ENCODE assay signal across 8 mouse cellular contexts in genomic region chr13:54504611-54505260, GRCm38 (mm10). TPM values are rescaled to one million over a fixed set of nuclear protein-coding genes. Genes with fewer than 3 reads are reported as not detected.
DNase-seq lines count a peak whose midpoint lies in the region; ATAC-seq and TF ChIP-seq lines count a peak whose summit lies in the region.

No protein-coding gene starts in this region.

- DNase-seq in lung, postnatal 4 days = no peak
- DNase-seq in embryo, embryonic 10.5 days (ENCODE audit: low spot score) = peak; percentile 45
- no peak for DNase-seq in ovary, adult 18-20 months (ENCODE audit: low spot score)
- DNase-seq in urinary bladder, postnatal 10 days (ENCODE audit: low spot score) = no peak
- no peak for DNase-seq in urinary bladder, postnatal 36 days (ENCODE audit: low spot score in 2 of 2)

- no peak overlapping the region for H3K27ac ChIP-seq in lung, embryonic 15.5 days
- H3K27ac ChIP-seq in intestine, embryonic 16.5 days (ENCODE audit: low read length) = peak overlapping the region; percentile 72; the same call in 1 of the 2 replicates

- peak overlapping the region; percentile 42 for H3ac ChIP-seq in myocyte (ENCODE audit: control insufficient read depth, insufficient read length)

- no peak for TF ChIP-seq POLR2A in myocyte (IDR thresholded peaks at IDR 0.05; ENCODE audit: insufficient read length, low read depth)

- ATAC-seq in lung, embryonic 15.5 days (ENCODE audit: borderline replicate concordance, extremely low read depth, low FRiP score, low TSS enrichment) = no peak
- ATAC-seq in intestine, embryonic 16.5 days = no peak

- 27% methylated on average over 7 of the region's 7 CpGs for WGBS in lung, embryonic 15.5 days
- WGBS in intestine, embryonic 16.5 days = 38% methylated on average over 7 of the region's 7 CpGs

- H3K4me1 ChIP-seq in lung, embryonic 15.5 days = peaks cover 12% of the 10 kb centered on the region
- peaks cover 12% of the 10 kb centered on the region for H3K4me1 ChIP-seq in intestine, embryonic 16.5 days (ENCODE audit: control insufficient read depth, insufficient read depth, low read length)

- no peaks in the 10 kb centered on the region for H3K36me3 ChIP-seq in lung, embryonic 15.5 days
- H3K36me3 ChIP-seq in intestine, embryonic 16.5 days (ENCODE audit: control insufficient read depth, insufficient read depth, low read length) = no peaks in the 10 kb centered on the region
- H3K36me3 ChIP-seq in myocyte (ENCODE audit: control insufficient read depth, insufficient read depth) = no peaks in the 10 kb centered on the region

- H3K9ac ChIP-seq in lung, embryonic 15.5 days = peak overlapping the region; percentile 73
- peak overlapping the region; percentile 86 for H3K9ac ChIP-seq in intestine, embryonic 16.5 days (ENCODE audit: low read depth, low read length)

- H3K4me3 ChIP-seq in lung, embryonic 15.5 days = peak overlapping the region; percentile 68
- H3K4me3 ChIP-seq in intestine, embryonic 16.5 days (ENCODE audit: low read length) = peak overlapping the region; percentile 71
- peak overlapping the region; percentile 29 for H3K4me3 ChIP-seq in myocyte

- peak overlapping the region; percentile 95 for H3K4me2 ChIP-seq in lung, embryonic 15.5 days
- H3K4me2 ChIP-seq in intestine, embryonic 16.5 days (ENCODE audit: low read depth, low read length) = peak overlapping the region; percentile 97
- H3K4me2 ChIP-seq in myocyte (ENCODE audit: low read depth) = peak overlapping the region; percentile 99

- no peaks in the 10 kb centered on the region for H3K9me3 ChIP-seq in lung, embryonic 15.5 days
- no peaks in the 10 kb centered on the region for H3K9me3 ChIP-seq in intestine, embryonic 16.5 days (ENCODE audit: control insufficient read depth, low read length)

- peaks cover 41% of the 10 kb centered on the region for H3K79me2 ChIP-seq in myocyte (ENCODE audit: control insufficient read depth, insufficient read depth)

- no peaks in the 10 kb centered on the region for H3K27me3 ChIP-seq in lung, embryonic 15.5 days
- H3K27me3 ChIP-seq in intestine, embryonic 16.5 days (replicated peaks; ENCODE audit: control insufficient read depth, insufficient read depth, low read length) = no peaks in the 10 kb centered on the region
- no peaks in the 10 kb centered on the region for H3K27me3 ChIP-seq in myocyte (ENCODE audit: control insufficient read depth, insufficient read depth, insufficient read length)

TF ChIP-seq in myocyte, 11 proteins besides CTCF, POLR2A, EP300 and RAD21:
- TF ChIP-seq CEBPB (IDR thresholded peaks at IDR 0.05; ENCODE audit: insufficient read depth, poor library complexity, severe bottlenecking) (no peak), POLR2AphosphoS2 (IDR thresholded peaks at IDR 0.05; ENCODE audit: insufficient read length, low read depth) (no peak), MAX (IDR thresholded peaks at IDR 0.05; ENCODE audit: low read depth) (no peak), TCF3 (IDR thresholded peaks at IDR 0.05; ENCODE audit: insufficient read length, low read depth) (no peak), MYOD1 (IDR thresholded peaks at IDR 0.05; ENCODE audit: control insufficient read depth in 1 of 3, insufficient read length in 2 of 3, low read depth in 2 of 3) (no peak), E2F4 (IDR thresholded peaks at IDR 0.05; ENCODE audit: insufficient read depth) (no peak), USF1 (IDR thresholded peaks at IDR 0.05; ENCODE audit: low read depth) (no peak), SRF (IDR thresholded peaks at IDR 0.05; ENCODE audit: control insufficient read depth, insufficient read length, low read depth) (no peak), TCF12 (IDR thresholded peaks at IDR 0.05; ENCODE audit: insufficient read depth, poor library complexity, severe bottlenecking) (no peak), MYOG (IDR thresholded peaks at IDR 0.05; ENCODE audit: control insufficient read depth in 1 of 3, insufficient read depth in 1 of 3, insufficient read length in 2 of 3, low read depth in 2 of 3) (no peak), REST (IDR thresholded peaks at IDR 0.05; ENCODE audit: insufficient read depth, insufficient read length) (no peak)

RNA-seq across cellular contexts. Expression of gene Simc1, which starts 1.2 kb away (rescaled TPM):
- 9.7 and 9.8 TPM in 2 replicates for polyA plus RNA-seq in lung, embryonic 15.5 days (2015; fragmentation: Nextera tagmentation; extraction: Ambion mirVana)
- polyA plus RNA-seq in intestine, embryonic 16.5 days (2015; fragmentation: Nextera tagmentation; extraction: Ambion mirVana) = 5.0 and 5.1 TPM in 2 replicates
- polyA plus RNA-seq in myocyte (2012; fragmentation: generic; extraction: Trizol) = 3.8 TPM

RNA-seq across cellular contexts. Expression of gene Thoc3, which starts 36.1 kb away (rescaled TPM):
- polyA plus RNA-seq in lung, embryonic 15.5 days (2015; fragmentation: Nextera tagmentation; extraction: Ambion mirVana) = 121 and 129 TPM in 2 replicates
- polyA plus RNA-seq in intestine, embryonic 16.5 days (2015; fragmentation: Nextera tagmentation; extraction: Ambion mirVana) = 86.3 and 90.6 TPM in 2 replicates
- polyA plus RNA-seq in myocyte (2012; fragmentation: generic; extraction: Trizol) = 40.6 TPM
